Comparison of ENCODE assay signal across 8 mouse cellular contexts in genomic region chr6:23132573-23133181, GRCm38 (mm10). TPM values are rescaled to one million over a fixed set of nuclear protein-coding genes. Genes with fewer than 3 reads are reported as not detected.
DNase-seq lines count a peak whose midpoint lies in the region; ATAC-seq lines count a peak whose summit lies in the region.

Gene Aass (minus strand): TSS chr6:23132986.

- no peaks in the 10 kb centered on the region for H3K36me3 ChIP-seq in forebrain, embryonic 12.5 days (replicated peaks)
- H3K36me3 ChIP-seq in lung, embryonic 16.5 days (ENCODE audit: control insufficient read depth, insufficient read depth, low read length): no peaks in the 10 kb centered on the region

- no peak within 1 kb of the TSS for H3K27ac ChIP-seq in forebrain, embryonic 12.5 days
- H3K27ac ChIP-seq in lung, embryonic 16.5 days (ENCODE audit: low read length): no peak within 1 kb of the TSS

- intact Hi-C loops in heart, postnatal 25 days (cut with DNase I): no loop called here

- no peaks in the 10 kb centered on the region for H3K9me3 ChIP-seq in forebrain, embryonic 12.5 days
- H3K9me3 ChIP-seq in lung, embryonic 16.5 days (ENCODE audit: control insufficient read depth, low read length): no peaks in the 10 kb centered on the region

- WGBS in forebrain, embryonic 12.5 days: under 1% methylated on average over 20 of the region's 20 CpGs
- 1% methylated on average over 20 of the region's 20 CpGs for WGBS in lung, embryonic 16.5 days

- peak within 1 kb of the TSS; percentile 50 for H3K4me3 ChIP-seq in forebrain, embryonic 12.5 days (replicated peaks)
- peak within 1 kb of the TSS; percentile 54 for H3K4me3 ChIP-seq in lung, embryonic 16.5 days (ENCODE audit: low read length)

- 0 out of 2 replicates have a peak, but pooled peaks cover 4% of the 10 kb centered on the region for H3K27me3 ChIP-seq in forebrain, embryonic 12.5 days
- no peaks in the 10 kb centered on the region for H3K27me3 ChIP-seq in lung, embryonic 16.5 days (ENCODE audit: control insufficient read depth, insufficient read depth, low read depth, low read length)

- peak within 1 kb of the TSS; percentile 79 for H3K4me2 ChIP-seq in forebrain, embryonic 12.5 days
- H3K4me2 ChIP-seq in lung, embryonic 16.5 days (ENCODE audit: low read depth, low read length): peak within 1 kb of the TSS; percentile 72

- H3K9ac ChIP-seq in forebrain, embryonic 12.5 days: peak within 1 kb of the TSS; percentile 49; the same call in 1 of the 2 replicates
- peak within 1 kb of the TSS; percentile 50 for H3K9ac ChIP-seq in lung, embryonic 16.5 days (ENCODE audit: low read length)

- ATAC-seq in forebrain, embryonic 12.5 days (ENCODE audit: low FRiP score): peak; percentile 85
- ATAC-seq in lung, embryonic 16.5 days (ENCODE audit: low read depth): peak; percentile 84
- ATAC-seq in megakaryocyte-erythroid progenitor cell, adult 5-6 weeks (replicated peaks; ENCODE audit: low FRiP score, low TSS enrichment, poor library complexity, severe bottlenecking): no peak

- DNase-seq in heart, adult 11 months: peak; percentile 97
- DNase-seq in heart, postnatal 25 days (ENCODE audit: low spot score): no peak
- DNase-seq in heart, postnatal 4 days: peak; percentile 16
- peak; percentile 41 to 55 for DNase-seq in kidney, postnatal 4 days
- DNase-seq in right cerebral cortex, postnatal 25 days: peak; percentile 7

- peaks cover 12% of the 10 kb centered on the region for H3K4me1 ChIP-seq in forebrain, embryonic 12.5 days
- H3K4me1 ChIP-seq in lung, embryonic 16.5 days (replicated peaks; ENCODE audit: control insufficient read depth, insufficient read depth, low read length): peaks cover 6% of the 10 kb centered on the region; the same call in 1 of the 2 replicates

RNA-seq across cellular contexts. Expression of gene Aass, which starts in this region (rescaled TPM):
- under 1 TPM; 0.13 to 0.17 TPM for total RNA-seq in heart, postnatal 25 days (2021)
- polyA plus RNA-seq in forebrain, embryonic 12.5 days (2016; fragmentation: Nextera tagmentation; extraction: Ambion mirVana): 1.5 and 1.6 TPM in 2 replicates
- under 1 TPM; 0.31 to 0.41 TPM for total RNA-seq in heart, postnatal 4 days (2021)
- 4.2 and 4.4 TPM in 2 replicates for polyA plus RNA-seq in lung, embryonic 16.5 days (2015; fragmentation: Nextera tagmentation; extraction: Ambion mirVana)
- not detected in 2 replicates for total RNA-seq in megakaryocyte-erythroid progenitor cell, adult 5-6 weeks (2014; fragmentation: Nextera tagmentation)
- total RNA-seq in megakaryocyte-erythroid progenitor cell, adult 5-6 weeks (2017): not detected in 2 replicates

Comparison
In these comparisons a context has a peak if more than half of its experiments do, and no peak if none do; other contexts are left out.
1. Peak in DNase-seq in heart, postnatal 4 days; RNA of the gene not detected or under 1 TPM.